Mouse (Mus musculus) CH12.LX (cell line): ENCODE measurements around the gene Elob. TPM values are rescaled to one million over a fixed set of nuclear protein-coding genes. Genes with fewer than 3 reads are reported as not detected.

Experiments used
- DNase-seq: peaks from one replicate; pipeline ENCODE4 v3.0.0-alpha.2; 2013; ENCODE audit errors: extremely low read depth
- H3K27ac ChIP-seq: 2 replicates; pipeline ENCODE4 v1.5.1; 2012; ENCODE audit warnings: low read depth, mild to moderate bottlenecking, control low read depth, moderate library complexity; ENCODE audit not compliant: insufficient read depth
- H3K27me3 ChIP-seq: replicated peaks from 2 replicates; pipeline ENCODE3; 2012; ENCODE audit warnings: inconsistent platforms
- H3K36me3 ChIP-seq, 2 experiments: replicated peaks in 1 of 2; 2 replicates each; pipeline versions ENCODE3 to v1.6.1; 2012; ENCODE audit warnings: inconsistent platforms in 1 of 2, low read length in 1 of 2, mild to moderate bottlenecking in 1 of 2, mixed read lengths in 1 of 2, moderate library complexity in 1 of 2; ENCODE audit not compliant: control insufficient read depth in 1 of 2, insufficient read depth in 1 of 2
- H3K4me1 ChIP-seq, 2 experiments: 2 replicates each; pipeline ENCODE4 v1.6.1; 2012; ENCODE audit warnings: inconsistent platforms in 1 of 2, moderate library complexity in 1 of 2; ENCODE audit not compliant: insufficient read depth in 2 of 2, control insufficient read depth in 1 of 2
- H3K4me2 ChIP-seq: 2 replicates; pipeline ENCODE4 v1.6.1; 2012; ENCODE audit warnings: low read depth, mild to moderate bottlenecking, control low read depth; ENCODE audit not compliant: poor library complexity, insufficient read depth, severe bottlenecking
- H3K4me3 ChIP-seq, 3 experiments: fragments of 150-350 bp in 1 of 3; sonication (generic) in 1 of 3; replicated peaks in 1 of 3; 2 replicates each; pipeline versions ENCODE3 to v1.5.1; 2011 to 2012; ENCODE audit warnings: low read depth in 2 of 3, low read length in 2 of 3, mild to moderate bottlenecking in 2 of 3, moderate library complexity in 2 of 3, control low read depth in 1 of 3, improper control_type of control experiment in 1 of 3, inconsistent platforms in 1 of 3, mixed read lengths in 1 of 3; ENCODE audit not compliant: poor library complexity in 1 of 3
- H3K79me2 ChIP-seq: replicated peaks from 2 replicates; pipeline ENCODE4 v1.6.1; 2012; ENCODE audit warnings: mild to moderate bottlenecking, moderate library complexity; ENCODE audit not compliant: control insufficient read depth, poor library complexity, insufficient read depth, severe bottlenecking; ENCODE audit errors: extremely low read depth
- H3K9ac ChIP-seq: 2 replicates; pipeline ENCODE4 v1.6.1; 2012; ENCODE audit warnings: low read depth, mild to moderate bottlenecking, control low read depth, moderate library complexity; ENCODE audit not compliant: insufficient read depth
- H3K9me3 ChIP-seq: replicated peaks from 2 replicates; pipeline ENCODE3; 2012; ENCODE audit warnings: low read length, inconsistent platforms, mixed read lengths
- EP300 ChIP-seq: IDR thresholded peaks from 2 replicates; pipeline ENCODE4 v1.6.1; 2011; ENCODE audit warnings: low read length, improper control_type of control experiment
- KAT2A ChIP-seq: IDR thresholded peaks from 2 replicates; pipeline ENCODE4 v1.6.1; 2012; ENCODE audit warnings: low read length, improper control_type of control experiment, inconsistent platforms; ENCODE audit not compliant: insufficient replicate concordance
- MAFK ChIP-seq: IDR thresholded peaks from 2 replicates; pipeline ENCODE4 v1.6.1; 2011; ENCODE audit warnings: low read length, improper control_type of control experiment; ENCODE audit not compliant: insufficient replicate concordance
- MEF2A ChIP-seq: IDR thresholded peaks from 2 replicates; pipeline ENCODE4 v1.6.1; 2014; ENCODE audit warnings: low read depth, mild to moderate bottlenecking, inconsistent platforms, low read length, improper control_type of control experiment, borderline replicate concordance
- SMC3 ChIP-seq: IDR thresholded peaks from 2 replicates; pipeline ENCODE4 v1.6.1; 2011; ENCODE audit warnings: low read depth, low read length, improper control_type of control experiment
- dilution Hi-C: fragments of 300-500 bp; cut with MboI; formaldehyde crosslinking; loops from 2 replicates; pipeline ENCODE4 v1.14.3; 2020; ENCODE audit warnings: low sequenced_read_pairs; ENCODE audit not compliant: extremely low pct_unique_long_range_greater_than_20kb, extremely low pct_ligation_motif_present
- in situ Hi-C: fragments of 300-500 bp; cut with MboI; formaldehyde crosslinking; loops from 3 replicates; pipeline ENCODE4 v1.14.3; 2019; ENCODE audit warnings: low sequenced_read_pairs, low pct_ligation_motif_present, low pct_unique_long_range_greater_than_20kb, mixed read lengths
- polyA plus RNA-seq: library from polyadenylated mRNA; unstranded; fragments of >175 nt; gene quantifications from 2 replicates; pipeline ENCODE4 v1.2.1, GENCODE M21; 2012; ENCODE audit warnings: low read depth; ENCODE audit not compliant: insufficient read length
- total RNA-seq, 2 experiments: library from RNA; depleted of rRNA; stranded (reverse); fragments of 300-350 nt in 1 of 2; fragments of >200 nt in 1 of 2; gene quantifications; 2 replicates each; pipeline ENCODE4 v1.2.3; 2012 to 2014

The Elob gene
- total and polyA plus RNA-seq, 3 experiments, result 306 to 534 (median 386) TPM

DNA sequence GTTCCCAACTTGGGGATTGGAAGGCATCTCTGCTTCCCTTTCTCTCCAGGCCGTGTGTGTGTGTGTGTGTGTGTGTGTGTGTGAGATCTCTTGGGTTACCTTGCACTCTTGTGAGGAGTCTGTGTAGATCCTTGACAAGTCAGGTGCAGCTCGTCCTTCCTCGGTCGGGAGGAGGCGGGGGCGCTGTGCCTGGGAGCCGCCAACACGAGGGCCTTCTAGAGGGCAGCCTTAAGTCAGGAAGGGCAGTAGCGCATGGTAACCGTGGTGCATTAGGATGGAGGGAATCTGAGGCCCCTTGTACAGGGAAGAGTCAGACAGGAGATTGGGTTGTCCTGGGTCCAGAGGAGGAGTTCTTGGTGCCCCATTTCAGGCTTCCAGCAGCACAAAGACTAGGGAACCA lies 52.7 kb downstream of the Elob start:
- no peak for TF ChIP-seq SMC3
- no peak for TF ChIP-seq MAFK
- TF ChIP-seq MEF2A, result no peak
- no peak for TF ChIP-seq EP300
- TF ChIP-seq KAT2A, result no peak
- TF ChIP-seq, all 38 proteins: peak for 0

More for the DNA sequence above, 52.7 kb downstream of the Elob start:
- Histone ChIP-seq H3K27ac (no peak overlapping the region), H3K4me3 (no peak overlapping the region), H3K4me1 (peaks cover 3 to 22% of the 10 kb centered on the region in 2 experiments; a peak in 3 of 4 replicates), H3K36me3 (no peaks in the 10 kb centered on the region), H3K4me2 (no peak overlapping the region), H3K79me2 (no peaks in the 10 kb centered on the region), H3K9ac (no peak overlapping the region), H3K9me3 (no peaks in the 10 kb centered on the region), H3K27me3 (no peaks in the 10 kb centered on the region)
- dilution Hi-C loops (no loop called here), in situ Hi-C loops (loop anchor here (5.0 to 10.0 kb wide), 2 partner anchors 61 to 189 kb away; partner anchors contain the start of gene Prss33)
- no peak for DNase-seq

Other genes starting within 250 kb of the Elob start
Only the 20 nearest of the 29 such genes appear.
- 4.3 and 5.1 TPM in 2 replicates for gene Tnfrsf12a, start 151.7 kb downstream of the Elob start, total RNA-seq (2012; rRNA removed)
- gene Tnfrsf12a, start 151.7 kb downstream of the Elob start, total RNA-seq (2014; rRNA removed), result 1.5 and 2.3 TPM in 2 replicates
- gene Tnfrsf12a, start 151.7 kb downstream of the Elob start, polyA plus RNA-seq, result 0.64 and 1.2 TPM in 2 replicates
- not detected in 2 replicates for gene Cldn6, start 149.9 kb downstream of the Elob start, total RNA-seq (2012; rRNA removed)
- not detected in 2 replicates for gene Cldn6, start 149.9 kb downstream of the Elob start, total RNA-seq (2014; rRNA removed)
- not detected in 2 replicates for gene Cldn6, start 149.9 kb downstream of the Elob start, polyA plus RNA-seq
- 0.08 TPM in 1 of 2 replicates, not detected in the other for gene Cldn9, start 145.1 kb downstream of the Elob start, total RNA-seq (2012; rRNA removed)
- gene Cldn9, start 145.1 kb downstream of the Elob start, total RNA-seq (2014; rRNA removed), result not detected in 2 replicates
- gene Cldn9, start 145.1 kb downstream of the Elob start, polyA plus RNA-seq, result not detected in 2 replicates
- 0.08 TPM in 1 of 2 replicates, not detected in the other for gene 1520401A03Rik, start 106.4 kb downstream of the Elob start, total RNA-seq (2012; rRNA removed)
- gene 1520401A03Rik, start 106.4 kb downstream of the Elob start, total RNA-seq (2014; rRNA removed), result not detected in 2 replicates
- gene 1520401A03Rik, start 106.4 kb downstream of the Elob start, polyA plus RNA-seq, result not detected in 2 replicates
- 21.4 and 25.4 TPM in 2 replicates for gene Pkmyt1, start 102.8 kb downstream of the Elob start, total RNA-seq (2012; rRNA removed)
- 11.4 and 12.6 TPM in 2 replicates for gene Pkmyt1, start 102.8 kb downstream of the Elob start, total RNA-seq (2014; rRNA removed)
- 30.7 and 37.0 TPM in 2 replicates for gene Pkmyt1, start 102.8 kb downstream of the Elob start, polyA plus RNA-seq
- gene Paqr4, start 88.3 kb downstream of the Elob start, total RNA-seq (2012; rRNA removed), result 2.0 and 2.8 TPM in 2 replicates
- gene Paqr4, start 88.3 kb downstream of the Elob start, total RNA-seq (2014; rRNA removed), result 0.47 and 1.0 TPM in 2 replicates
- gene Paqr4, start 88.3 kb downstream of the Elob start, polyA plus RNA-seq, result 0.80 and 1.1 TPM in 2 replicates
- 0.34 and 0.55 TPM in 2 replicates for gene Kremen2, start 83.3 kb downstream of the Elob start, total RNA-seq (2012; rRNA removed)
- gene Kremen2, start 83.3 kb downstream of the Elob start, total RNA-seq (2014; rRNA removed), result 0.14 and 0.23 TPM in 2 replicates
- gene Kremen2, start 83.3 kb downstream of the Elob start, polyA plus RNA-seq, result 0.21 and 0.23 TPM in 2 replicates
- gene Flywch1, start 57.5 kb downstream of the Elob start, total RNA-seq (2012; rRNA removed), result 26.9 and 28.3 TPM in 2 replicates
- gene Flywch1, start 57.5 kb downstream of the Elob start, total RNA-seq (2014; rRNA removed), result 18.8 and 22.2 TPM in 2 replicates
- gene Flywch1, start 57.5 kb downstream of the Elob start, polyA plus RNA-seq, result 22.0 and 23.4 TPM in 2 replicates
- gene Flywch2, start 43.1 kb downstream of the Elob start, total RNA-seq (2012; rRNA removed), result not detected in 2 replicates
- gene Flywch2, start 43.1 kb downstream of the Elob start, total RNA-seq (2014; rRNA removed), result not detected in 2 replicates
- not detected in 2 replicates for gene Flywch2, start 43.1 kb downstream of the Elob start, polyA plus RNA-seq
- gene Srrm2, start 38.6 kb downstream of the Elob start, total RNA-seq (2012; rRNA removed), result 83.6 and 90.4 TPM in 2 replicates
- 18.3 and 26.7 TPM in 2 replicates for gene Srrm2, start 38.6 kb downstream of the Elob start, total RNA-seq (2014; rRNA removed)
- gene Srrm2, start 38.6 kb downstream of the Elob start, polyA plus RNA-seq, result 339 and 383 TPM in 2 replicates
- gene Prss33, start 6.9 kb upstream of the Elob start, total RNA-seq (2012; rRNA removed), result not detected in 2 replicates
- not detected in 2 replicates for gene Prss33, start 6.9 kb upstream of the Elob start, total RNA-seq (2014; rRNA removed)
- gene Prss33, start 6.9 kb upstream of the Elob start, polyA plus RNA-seq, result not detected in 2 replicates
- gene Prss32, start 14.7 kb upstream of the Elob start, total RNA-seq (2012; rRNA removed), result not detected in 2 replicates
- not detected in 2 replicates for gene Prss32, start 14.7 kb upstream of the Elob start, total RNA-seq (2014; rRNA removed)
- not detected in 2 replicates for gene Prss32, start 14.7 kb upstream of the Elob start, polyA plus RNA-seq
- gene Prss41, start 15.0 kb upstream of the Elob start, total RNA-seq (2012; rRNA removed), result 0.46 and 1.0 TPM in 2 replicates
- gene Prss41, start 15.0 kb upstream of the Elob start, total RNA-seq (2014; rRNA removed), result 0.16 TPM in 2 replicates
- gene Prss41, start 15.0 kb upstream of the Elob start, polyA plus RNA-seq, result 0.22 and 0.24 TPM in 2 replicates
- gene Prss21, start 38.9 kb upstream of the Elob start, total RNA-seq (2012; rRNA removed), result not detected in 2 replicates
- not detected in 2 replicates for gene Prss21, start 38.9 kb upstream of the Elob start, total RNA-seq (2014; rRNA removed)
- gene Prss21, start 38.9 kb upstream of the Elob start, polyA plus RNA-seq, result not detected in 2 replicates
- gene Dcpp1, start 51.7 kb upstream of the Elob start, total RNA-seq (2012; rRNA removed), result not detected in 2 replicates
- not detected in 2 replicates for gene Dcpp1, start 51.7 kb upstream of the Elob start, total RNA-seq (2014; rRNA removed)
- gene Dcpp1, start 51.7 kb upstream of the Elob start, polyA plus RNA-seq, result not detected in 2 replicates
- gene Dcpp2, start 51.7 kb upstream of the Elob start, total RNA-seq (2012; rRNA removed), result not detected in 2 replicates
- not detected in 2 replicates for gene Dcpp2, start 51.7 kb upstream of the Elob start, total RNA-seq (2014; rRNA removed)
- not detected in 2 replicates for gene Dcpp2, start 51.7 kb upstream of the Elob start, polyA plus RNA-seq
- not detected in 2 replicates for gene Dcpp3, start 88.3 kb upstream of the Elob start, total RNA-seq (2012; rRNA removed)
- gene Dcpp3, start 88.3 kb upstream of the Elob start, total RNA-seq (2014; rRNA removed), result not detected in 2 replicates
- not detected in 2 replicates for gene Dcpp3, start 88.3 kb upstream of the Elob start, polyA plus RNA-seq
- gene Sbp, start 112.5 kb upstream of the Elob start, total RNA-seq (2012; rRNA removed), result not detected in 2 replicates
- not detected in 2 replicates for gene Sbp, start 112.5 kb upstream of the Elob start, total RNA-seq (2014; rRNA removed)
- not detected in 2 replicates for gene Sbp, start 112.5 kb upstream of the Elob start, polyA plus RNA-seq
- not detected in 2 replicates for gene Sbpl, start 126.1 kb upstream of the Elob start, total RNA-seq (2012; rRNA removed)
- gene Sbpl, start 126.1 kb upstream of the Elob start, total RNA-seq (2014; rRNA removed), result not detected in 2 replicates
- gene Sbpl, start 126.1 kb upstream of the Elob start, polyA plus RNA-seq, result not detected in 2 replicates
- gene Prss30, start 151.4 kb upstream of the Elob start, total RNA-seq (2012; rRNA removed), result 0.08 TPM in 1 of 2 replicates, not detected in the other
- 0.30 and 0.57 TPM in 2 replicates for gene Prss30, start 151.4 kb upstream of the Elob start, total RNA-seq (2014; rRNA removed)
- 0.63 and 0.69 TPM in 2 replicates for gene Prss30, start 151.4 kb upstream of the Elob start, polyA plus RNA-seq